ENCODE assay signal across 28 mouse cellular contexts in genomic region chr3:31804038-31804437, GRCm38 (mm10).
DNase-seq lines count a peak whose midpoint lies in the region; ATAC-seq lines count a peak whose summit lies in the region.
"Had no signal": no experiment of that assay in that cellular context is flagged by ENCODE, and none has a peak within 500 bp of the region (broad histone marks: within the 10 kb centered on the region; RNA-seq: fewer than 3 reads in every experiment).

No protein-coding gene starts in this region.

- DNase-seq in kidney, postnatal 4 days, result peak; percentile 3
- no peak for DNase-seq in kidney, postnatal 25 days
- DNase-seq in embryo, embryonic 10 days (ENCODE audit: low spot score), result peak; percentile 27
- peak; percentile 10 for DNase-seq in yolk sac, embryonic 10.5 days (ENCODE audit: low spot score)
- DNase-seq: adrenal gland, adult 8-10 months; cerebellum, adult 9-10 months; cerebellum, postnatal 36 days; gastrocnemius, postnatal 25 days; kidney, adult 8-10 months; kidney, postnatal 36 days; layer of hippocampus, postnatal 36 days; left cerebral cortex, postnatal 4 days; liver, postnatal 0 days; right cerebral cortex, adult 18-20 months; spleen, adult 18-20 months; thymus, postnatal 14 days had no signal

- WGBS in hindbrain, embryonic 12.5 days, result 44% methylated on average over 5 of the region's 5 CpGs
- WGBS in hindbrain, embryonic 16.5 days, result 46% methylated on average over 5 of the region's 5 CpGs
- WGBS in midbrain, embryonic 15.5 days, result 60% methylated on average over 5 of the region's 5 CpGs

- H3K27ac ChIP-seq in hindbrain, embryonic 12.5 days, result 0 out of 2 replicates have a peak overlapping the region, but pooled peaks have one; percentile 30
- no peak overlapping the region for H3K27ac ChIP-seq in hindbrain, embryonic 16.5 days (ENCODE audit: low read depth, low read length)
- H3K27ac ChIP-seq in midbrain, embryonic 15.5 days, result no peak overlapping the region
- H3K27ac ChIP-seq: heart, embryonic 10.5 days; heart, embryonic 15.5 days; liver, embryonic 12.5 days; macrophage had no signal

- H3K4me2 ChIP-seq in hindbrain, embryonic 12.5 days (replicated peaks), result no peak overlapping the region
- H3K4me2 ChIP-seq in hindbrain, embryonic 16.5 days (ENCODE audit: low read length), result no peak overlapping the region
- H3K4me2 ChIP-seq in midbrain, embryonic 15.5 days, result no peak overlapping the region
- H3K4me2 ChIP-seq: heart, embryonic 15.5 days; liver, embryonic 12.5 days had no signal

- no peaks in the 10 kb centered on the region for H3K4me1 ChIP-seq in hindbrain, embryonic 12.5 days
- peaks cover 3% of the 10 kb centered on the region; the same call in 1 of the 2 replicates for H3K4me1 ChIP-seq in hindbrain, embryonic 16.5 days (ENCODE audit: control insufficient read depth, insufficient read depth, low read depth, low read length)
- H3K4me1 ChIP-seq in midbrain, embryonic 15.5 days, result no peaks in the 10 kb centered on the region
- H3K4me1 ChIP-seq: heart, embryonic 15.5 days; liver, embryonic 12.5 days had no signal

- no peaks in the 10 kb centered on the region for H3K9me3 ChIP-seq in hindbrain, embryonic 12.5 days (replicated peaks)
- H3K9me3 ChIP-seq in hindbrain, embryonic 16.5 days (ENCODE audit: control insufficient read depth, low read length), result no peaks in the 10 kb centered on the region
- no peaks in the 10 kb centered on the region for H3K9me3 ChIP-seq in midbrain, embryonic 15.5 days
- H3K9me3 ChIP-seq: G1E; heart, embryonic 10.5 days; heart, embryonic 15.5 days; liver, embryonic 12.5 days had no signal

- no peak overlapping the region for H3K4me3 ChIP-seq in hindbrain, embryonic 12.5 days
- no peak overlapping the region for H3K4me3 ChIP-seq in hindbrain, embryonic 16.5 days (ENCODE audit: low read length)
- H3K4me3 ChIP-seq in midbrain, embryonic 15.5 days, result no peak overlapping the region
- H3K4me3 ChIP-seq: heart, embryonic 10.5 days; heart, embryonic 15.5 days; liver, embryonic 12.5 days had no signal

- no peak overlapping the region for H3K9ac ChIP-seq in hindbrain, embryonic 12.5 days
- no peak overlapping the region for H3K9ac ChIP-seq in hindbrain, embryonic 16.5 days (ENCODE audit: low read depth, low read length)
- H3K9ac ChIP-seq in midbrain, embryonic 15.5 days, result no peak overlapping the region
- H3K9ac ChIP-seq: heart, embryonic 15.5 days; liver, embryonic 12.5 days; liver, postnatal 0 days had no signal

- no peaks in the 10 kb centered on the region for H3K27me3 ChIP-seq in hindbrain, embryonic 12.5 days
- no peaks in the 10 kb centered on the region for H3K27me3 ChIP-seq in hindbrain, embryonic 16.5 days (replicated peaks; ENCODE audit: control insufficient read depth, insufficient read depth, low read length)
- no peaks in the 10 kb centered on the region for H3K27me3 ChIP-seq in midbrain, embryonic 15.5 days (replicated peaks)
- H3K27me3 ChIP-seq: heart, embryonic 15.5 days; liver, embryonic 12.5 days had no signal

- ATAC-seq in hindbrain, embryonic 12.5 days (ENCODE audit: low FRiP score), result no peak
- ATAC-seq in hindbrain, embryonic 16.5 days, result no peak; the same call in 1 of the 2 replicates
- no peak for ATAC-seq in midbrain, embryonic 15.5 days (replicated peaks)
- ATAC-seq: forebrain, embryonic 14.5 days; inflammation-experienced regulatory T-cells, adult 6 months; liver, embryonic 12.5 days; liver, postnatal 0 days; lung, postnatal 0 days; midbrain, embryonic 16.5 days had no signal

- no peaks in the 10 kb centered on the region for H3K36me3 ChIP-seq in hindbrain, embryonic 12.5 days
- H3K36me3 ChIP-seq in hindbrain, embryonic 16.5 days (ENCODE audit: control insufficient read depth, insufficient read depth, low read length), result no peaks in the 10 kb centered on the region
- no peaks in the 10 kb centered on the region for H3K36me3 ChIP-seq in midbrain, embryonic 15.5 days (replicated peaks)
- H3K36me3 ChIP-seq: G1E; heart, embryonic 10.5 days; heart, embryonic 15.5 days; liver, embryonic 12.5 days had no signal

Comparison
In these comparisons a context has a peak if more than half of its experiments do, and no peak if none do; other contexts are left out.
1. DNase-seq: peak in kidney, postnatal 4 days (2 of 2), embryo, embryonic 10 days (single experiment) and yolk sac, embryonic 10.5 days (single experiment); none in kidney, postnatal 25 days (0 of 2).